Mouse (Mus musculus) heart, embryonic 16.5 days (tissue): ENCODE measurements around the gene Mtap. TPM values are rescaled to one million over a fixed set of nuclear protein-coding genes. Genes with fewer than 3 reads are reported as not detected.

Experiments
- ATAC-seq: fragments of 200-750 bp; cut with Nextera tagmentation; replicated peaks from 2 replicates; pipeline ENCODE4 v1.8.0; 2017; ENCODE audit warnings: moderate number of reproducible peaks; ENCODE audit not compliant: insufficient read depth, low FRiP score; ENCODE audit errors: extremely low read depth
- H3K27ac ChIP-seq: fragments of 300-500 bp; sonication (generic); 2 replicates; pipeline ENCODE4 v1.5.1; 2014; ENCODE audit warnings: mild to moderate bottlenecking, low read length, control low read depth, moderate library complexity
- H3K27me3 ChIP-seq: fragments of 300-500 bp; sonication (generic); 2 replicates; pipeline ENCODE4 v1.6.1; 2014; ENCODE audit warnings: low read length, mixed read lengths; ENCODE audit not compliant: control insufficient read depth, insufficient read depth
- H3K36me3 ChIP-seq: fragments of 300-500 bp; sonication (generic); 2 replicates; pipeline ENCODE4 v1.6.1; 2014; ENCODE audit not compliant: control insufficient read depth, insufficient read depth
- H3K4me1 ChIP-seq: fragments of 300-500 bp; sonication (generic); 2 replicates; pipeline ENCODE4 v1.6.1; 2014; ENCODE audit warnings: low read length, mixed read lengths; ENCODE audit not compliant: control insufficient read depth, insufficient read depth
- H3K4me2 ChIP-seq: fragments of 300-500 bp; sonication (generic); 2 replicates; pipeline ENCODE4 v1.6.1; 2014; ENCODE audit warnings: low read depth, mild to moderate bottlenecking, control low read depth, low read length
- H3K4me3 ChIP-seq: fragments of 300-500 bp; sonication (generic); 2 replicates; pipeline ENCODE4 v1.5.1; 2014; ENCODE audit warnings: mild to moderate bottlenecking, control low read depth, low read length
- H3K9ac ChIP-seq: fragments of 300-500 bp; sonication (generic); 2 replicates; pipeline ENCODE4 v1.6.1; 2014; ENCODE audit warnings: low read length, control low read depth
- H3K9me3 ChIP-seq: fragments of 300-500 bp; sonication (generic); replicated peaks from 2 replicates; pipeline ENCODE4 v1.6.1; 2016; ENCODE audit warnings: low read length; ENCODE audit not compliant: control insufficient read depth
- WGBS: fragments of 180-500 bp; shearing (Covaris S2); extraction: QIAGEN DNeasy Blood & Tissue Kit; methylation state at CpG from one replicate; pipeline ENCODE4 v1.1.7; 2014; 5-methylcytosine and 5-hydroxymethylcytosine counted together
- polyA plus RNA-seq: library from polyadenylated mRNA; unstranded; fragments of >200 nt; fragmentation: Nextera tagmentation; extraction: Ambion mirVana; gene quantifications from 2 replicates; pipeline ENCODE4 v1.2.1, GENCODE M21; 2015

Mtap gene
- polyA plus RNA-seq, 1 experiment from 2014 or later: 61.8 TPM

GRCm38 (mm10) chr4:89172873-89173605 lies 36.1 kb downstream of the Mtap start:
- peaks cover 63% of the 10 kb centered on the region for H3K36me3 ChIP-seq

GRCm38 (mm10) chr4:89177514-89178307 lies 40.8 kb downstream of the Mtap start:
- Histone ChIP-seq H3K9me3 (no peaks in the 10 kb centered on the region), H3K9ac (no peak overlapping the region), H3K4me3 (no peak overlapping the region), H3K4me1 (no peaks in the 10 kb centered on the region), H3K27me3 (no peaks in the 10 kb centered on the region), H3K27ac (no peak overlapping the region), H3K4me2 (no peak overlapping the region), H3K36me3 (peaks cover 68% of the 10 kb centered on the region)
- 86% methylated on average over 6 of the region's 6 CpGs for WGBS
- ATAC-seq: no peak

More at GRCm38 (mm10) chr4:89172873-89173605, 36.1 kb downstream of the Mtap start:
- H3K9ac ChIP-seq: no peak overlapping the region
- no peak overlapping the region for H3K4me3 ChIP-seq
- H3K27me3 ChIP-seq: no peaks in the 10 kb centered on the region
- no peak overlapping the region for H3K4me2 ChIP-seq
- H3K9me3 ChIP-seq: no peaks in the 10 kb centered on the region
- H3K4me1 ChIP-seq: no peaks in the 10 kb centered on the region
- 87% methylated on average over 14 of the region's 14 CpGs for WGBS
- ATAC-seq: no peak; the same call in 1 of the 2 replicates
- no peak overlapping the region for H3K27ac ChIP-seq

GRCm38 (mm10) chr4:89180121-89180520 lies 43.2 kb downstream of the Mtap start:
- Histone ChIP-seq H3K27ac (no peak overlapping the region), H3K27me3 (no peaks in the 10 kb centered on the region), H3K9ac (no peak overlapping the region), H3K36me3 (peaks cover 52% of the 10 kb centered on the region), H3K9me3 (peaks cover 4% of the 10 kb centered on the region; the same call in 1 of the 2 replicates), H3K4me2 (no peak overlapping the region), H3K4me1 (no peaks in the 10 kb centered on the region), H3K4me3 (no peak overlapping the region)
- 94% methylated on average over 5 of the region's 5 CpGs for WGBS
- no peak for ATAC-seq

- Histone ChIP-seq H3K4me2 (no peak overlapping the region), H3K27me3 (no peaks in the 10 kb centered on the region), H3K4me1 (no peaks in the 10 kb centered on the region), H3K36me3 (peaks cover 40% of the 10 kb centered on the region), H3K4me3 (no peak overlapping the region), H3K9me3 (peaks cover 4% of the 10 kb centered on the region; the same call in 1 of the 2 replicates), H3K9ac (no peak overlapping the region), H3K27ac (no peak overlapping the region)
- ATAC-seq: no peak
- 93% methylated on average over 2 of the region's 2 CpGs for WGBS
Observed at GRCm38 (mm10) chr4:89181656-89182055, 44.7 kb downstream of the Mtap start.

- 96% methylated on average over 3 of the region's 3 CpGs for WGBS
- H3K27ac ChIP-seq: no peak overlapping the region
- peaks cover 4% of the 10 kb centered on the region; the same call in 1 of the 2 replicates for H3K9me3 ChIP-seq
- H3K4me3 ChIP-seq: no peak overlapping the region
- ATAC-seq: no peak
- H3K27me3 ChIP-seq: no peaks in the 10 kb centered on the region
- H3K9ac ChIP-seq: no peak overlapping the region
- no peaks in the 10 kb centered on the region for H3K4me1 ChIP-seq
- H3K36me3 ChIP-seq: peaks cover 32% of the 10 kb centered on the region
- H3K4me2 ChIP-seq: no peak overlapping the region
Observed at GRCm38 (mm10) chr4:89182486-89182885, 45.6 kb downstream of the Mtap start.

GRCm38 (mm10) chr4:89195481-89195880 lies 58.6 kb downstream of the Mtap start:
- Histone ChIP-seq H3K4me1 (no peaks in the 10 kb centered on the region), H3K4me3 (no peak overlapping the region), H3K9me3 (no peaks in the 10 kb centered on the region), H3K27me3 (no peaks in the 10 kb centered on the region), H3K4me2 (no peak overlapping the region), H3K27ac (no peak overlapping the region), H3K36me3 (no peaks in the 10 kb centered on the region), H3K9ac (no peak overlapping the region)
- WGBS: 55% methylated on average over 4 of the region's 4 CpGs
- no peak for ATAC-seq

- H3K36me3 ChIP-seq: no peaks in the 10 kb centered on the region
- no peaks in the 10 kb centered on the region for H3K4me1 ChIP-seq
- H3K9me3 ChIP-seq: no peaks in the 10 kb centered on the region
Observed at GRCm38 (mm10) chr4:89197128-89197527, 60.2 kb downstream of the Mtap start.

GRCm38 (mm10) chr4:89200806-89201205 lies 63.9 kb downstream of the Mtap start:
- H3K27me3 ChIP-seq: no peaks in the 10 kb centered on the region
- 90% methylated on average over 1 of the region's 1 CpGs for WGBS
- no peak overlapping the region for H3K9ac ChIP-seq
- H3K27ac ChIP-seq: no peak overlapping the region
- no peaks in the 10 kb centered on the region for H3K9me3 ChIP-seq
- no peaks in the 10 kb centered on the region for H3K36me3 ChIP-seq
- H3K4me3 ChIP-seq: no peak overlapping the region
- H3K4me1 ChIP-seq: no peaks in the 10 kb centered on the region
- no peak for ATAC-seq
- H3K4me2 ChIP-seq: no peak overlapping the region

More at GRCm38 (mm10) chr4:89197128-89197527, 60.2 kb downstream of the Mtap start:
- Histone ChIP-seq H3K27me3 (no peaks in the 10 kb centered on the region), H3K27ac (no peak overlapping the region), H3K4me2 (no peak overlapping the region), H3K4me3 (no peak overlapping the region), H3K9ac (no peak overlapping the region)
- ATAC-seq: no peak

GRCm38 (mm10) chr4:89209310-89209709 lies 72.4 kb downstream of the Mtap start:
- H3K27ac ChIP-seq: no peak overlapping the region
- no peaks in the 10 kb centered on the region for H3K36me3 ChIP-seq
- H3K4me3 ChIP-seq: no peak overlapping the region
- H3K9ac ChIP-seq: no peak overlapping the region
- no peak for ATAC-seq
- no peak overlapping the region for H3K4me2 ChIP-seq
- no peaks in the 10 kb centered on the region for H3K27me3 ChIP-seq
- no peaks in the 10 kb centered on the region for H3K9me3 ChIP-seq
- H3K4me1 ChIP-seq: no peaks in the 10 kb centered on the region
